Mouse (Mus musculus) limb, embryonic 15.5 days (tissue): Measurements from ENCODE around the gene Olfr1502. TPM values are rescaled to one million over a fixed set of nuclear protein-coding genes. Genes with fewer than 3 reads are reported as not detected.
"Not testable (repeated sequence)": the region's sequence is repeated elsewhere in the genome, so short reads cannot be mapped to it uniquely, and the experiment has no call there.

Experiments used
- ATAC-seq: fragments of 200-750 bp; cut with Nextera tagmentation; 2 replicates; pipeline ENCODE4 v1.8.0; 2017; ENCODE audit warnings: low read depth, moderate TSS enrichment; ENCODE audit not compliant: insufficient number of reproducible peaks, low FRiP score, low TSS enrichment
- H3K27ac ChIP-seq: fragments of 300-500 bp; sonication (generic); 2 replicates; pipeline ENCODE4 v1.5.1; 2015; ENCODE audit warnings: moderate library complexity, mild to moderate bottlenecking, inconsistent platforms
- H3K27me3 ChIP-seq: fragments of 300-500 bp; sonication (generic); 2 replicates; pipeline ENCODE4 v1.6.1; 2015; ENCODE audit warnings: inconsistent platforms
- H3K36me3 ChIP-seq: fragments of 300-500 bp; sonication (generic); 2 replicates; pipeline ENCODE4 v1.6.1; 2015; ENCODE audit warnings: inconsistent platforms
- H3K4me1 ChIP-seq: fragments of 300-500 bp; sonication (generic); 2 replicates; pipeline ENCODE4 v1.6.1; 2015; ENCODE audit warnings: inconsistent platforms
- H3K4me2 ChIP-seq: fragments of 300-500 bp; sonication (generic); 2 replicates; pipeline ENCODE4 v1.6.1; 2015; ENCODE audit warnings: mild to moderate bottlenecking, inconsistent platforms
- H3K4me3 ChIP-seq: fragments of 300-500 bp; sonication (generic); 2 replicates; pipeline ENCODE4 v1.5.1; 2015; ENCODE audit warnings: mild to moderate bottlenecking, inconsistent platforms
- H3K9ac ChIP-seq: fragments of 300-500 bp; sonication (generic); 2 replicates; pipeline ENCODE4 v1.6.1; 2015; ENCODE audit warnings: inconsistent platforms
- H3K9me3 ChIP-seq: fragments of 300-500 bp; sonication (generic); 2 replicates; pipeline ENCODE4 v1.6.1; 2016; ENCODE audit warnings: inconsistent platforms
- WGBS: fragments of 180-500 bp; shearing (Covaris S2); methylation state at CpG from one replicate; pipeline ENCODE4 v1.1.7; 2015; 5-methylcytosine and 5-hydroxymethylcytosine counted together
- polyA plus RNA-seq: library from polyadenylated mRNA; unstranded; fragments of >200 nt; fragmentation: Nextera tagmentation; extraction: Ambion mirVana; gene quantifications from 2 replicates; pipeline ENCODE4 v1.2.1, GENCODE M21; 2015

Olfr1502 gene
- polyA plus RNA-seq: not detected in 2 replicates

DNA sequence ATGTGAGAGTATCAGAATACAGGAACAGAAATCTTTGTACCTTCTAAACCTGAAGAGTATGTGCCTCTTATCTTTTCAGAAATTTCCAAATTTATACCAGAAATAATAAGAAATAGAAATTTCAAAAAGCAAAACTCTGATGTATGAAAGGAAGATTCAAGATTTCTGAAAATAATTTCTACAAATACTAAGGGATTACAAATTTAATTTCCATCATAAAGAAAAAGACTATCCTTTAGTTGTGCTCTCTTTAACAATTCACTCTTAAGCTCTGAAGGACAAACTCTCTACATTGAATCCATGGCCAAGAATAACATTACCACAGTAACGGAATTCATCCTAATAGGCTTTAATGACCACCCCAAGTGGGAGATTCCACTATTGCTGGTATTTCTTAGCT is at the start of gene Olfr1502:
TSS of gene Olfr1502 (plus strand) at position 301 of the 400 bp plus-strand sequence.
- no peak within 1 kb of the TSS for H3K4me2 ChIP-seq
- H3K9ac ChIP-seq: no peak within 1 kb of the TSS
- no peak for ATAC-seq
- H3K27me3 ChIP-seq: no peaks in the 10 kb centered on the region
- no peaks in the 10 kb centered on the region for H3K36me3 ChIP-seq
- no peak within 1 kb of the TSS for H3K4me3 ChIP-seq
- WGBS: 85% methylated on average over 1 of the region's 1 CpGs
- H3K9me3 ChIP-seq: no peaks in the 10 kb centered on the region
- no peaks in the 10 kb centered on the region for H3K4me1 ChIP-seq
- no peak within 1 kb of the TSS for H3K27ac ChIP-seq

DNA sequence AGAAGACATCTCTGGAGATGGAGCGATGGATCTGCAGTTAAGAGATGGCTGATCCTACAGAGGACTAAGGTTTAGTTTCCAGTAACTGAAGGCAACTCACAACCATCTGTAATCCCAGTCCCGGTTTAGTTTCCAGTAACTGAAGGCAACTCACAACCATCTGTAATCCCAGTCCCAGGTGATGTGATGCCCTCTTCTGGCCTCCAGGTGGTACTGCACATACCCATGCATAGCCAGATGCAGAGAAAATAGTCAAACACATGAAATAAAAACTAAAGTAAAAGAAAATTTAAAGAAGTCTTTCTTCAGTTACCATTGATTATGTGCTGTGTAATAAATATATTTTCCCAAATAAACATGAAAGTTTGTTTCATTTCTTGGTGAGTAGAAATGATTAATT is 48.8 kb upstream of the Olfr1502 start:
- WGBS: 58% methylated on average over 2 of the region's 2 CpGs
- no peak for ATAC-seq
- Histone ChIP-seq H3K4me3 (no peak overlapping the region), H3K27ac (no peak overlapping the region), H3K4me2 (no peak overlapping the region), H3K27me3 (no peaks in the 10 kb centered on the region), H3K9ac (no peak overlapping the region), H3K4me1 (no peaks in the 10 kb centered on the region), H3K9me3 (no peaks in the 10 kb centered on the region), H3K36me3 (no peaks in the 10 kb centered on the region)

DNA sequence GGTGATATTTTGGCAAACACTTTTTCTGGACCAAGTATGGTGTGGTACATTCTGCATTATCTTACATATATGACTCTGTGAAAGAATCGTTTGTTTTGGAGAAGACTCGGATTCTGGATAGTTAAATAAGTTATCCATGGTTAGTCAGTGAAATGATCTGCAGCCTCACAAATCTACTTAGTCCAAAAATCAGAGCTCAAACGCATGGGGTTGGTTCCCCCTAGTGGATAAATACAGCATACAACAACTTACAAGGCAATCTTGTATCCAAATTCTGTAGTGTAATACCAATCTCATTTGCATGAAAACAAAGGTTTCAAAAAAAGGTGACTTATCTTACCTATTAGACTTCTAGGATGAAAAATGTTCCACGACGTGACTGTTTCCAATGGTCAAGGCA is 42.8 kb upstream of the Olfr1502 start:
- H3K9ac ChIP-seq: no peak overlapping the region
- WGBS: 28% methylated on average over 5 of the region's 5 CpGs
- no peaks in the 10 kb centered on the region for H3K4me1 ChIP-seq
- no peak overlapping the region for H3K4me2 ChIP-seq
- no peak overlapping the region for H3K4me3 ChIP-seq
- H3K36me3 ChIP-seq: no peaks in the 10 kb centered on the region
- no peaks in the 10 kb centered on the region for H3K27me3 ChIP-seq
- H3K9me3 ChIP-seq: no peaks in the 10 kb centered on the region
- ATAC-seq: no peak
- H3K27ac ChIP-seq: no peak overlapping the region

DNA sequence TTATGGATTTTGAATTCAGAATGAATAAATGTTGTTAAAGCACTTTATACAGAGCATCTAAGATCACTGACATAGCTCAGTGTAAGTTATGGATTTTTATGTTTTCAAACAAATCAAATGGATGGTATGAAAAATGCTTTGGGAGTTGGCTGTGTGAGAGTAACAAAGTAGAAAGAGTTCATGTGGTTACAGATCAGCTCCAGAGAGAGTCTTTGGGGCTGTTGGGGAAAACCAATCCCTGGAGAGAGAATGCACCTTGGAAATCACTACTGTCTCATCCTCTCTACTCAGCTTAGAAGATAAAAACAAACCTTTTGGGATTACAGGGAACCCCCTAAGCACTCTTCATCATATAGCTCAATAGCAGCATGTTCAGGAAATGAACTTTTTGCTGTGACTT is 42.2 kb upstream of the Olfr1502 start, which contains the start of gene Olfr1499:
TSS of gene Olfr1499 (minus strand) at position 101 of the 400 bp plus-strand sequence.
- H3K4me1 ChIP-seq: no peaks in the 10 kb centered on the region
- H3K27me3 ChIP-seq: no peaks in the 10 kb centered on the region
- H3K27ac ChIP-seq: no peak within 1 kb of the TSS
- no peaks in the 10 kb centered on the region for H3K9me3 ChIP-seq
- no peak for ATAC-seq
- no peak within 1 kb of the TSS for H3K9ac ChIP-seq
- no peaks in the 10 kb centered on the region for H3K36me3 ChIP-seq
- no peak within 1 kb of the TSS for H3K4me2 ChIP-seq
- no peak within 1 kb of the TSS for H3K4me3 ChIP-seq

DNA sequence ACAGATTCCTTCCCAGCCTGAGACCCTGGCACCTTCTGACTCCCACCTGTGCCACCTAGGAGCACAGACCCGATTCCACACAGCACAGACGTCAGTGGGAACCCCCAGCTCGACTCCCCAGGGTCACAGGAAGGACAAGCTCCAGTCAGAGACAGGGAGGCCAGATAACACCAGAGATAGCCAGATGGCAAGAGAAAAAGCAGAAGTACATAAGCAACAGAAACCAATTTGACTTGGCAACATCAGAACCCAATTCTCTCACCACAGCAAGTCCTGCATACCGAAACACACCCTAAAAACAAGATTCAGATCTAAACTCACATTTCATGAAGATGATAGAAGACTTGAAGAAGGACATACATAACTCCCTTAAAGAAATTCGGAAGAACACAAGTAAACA is 40.7 kb upstream of the Olfr1502 start:
- Histone ChIP-seq H3K9ac (no peak overlapping the region), H3K4me3 (no peak overlapping the region), H3K36me3 (no peaks in the 10 kb centered on the region), H3K27me3 (no peaks in the 10 kb centered on the region), H3K9me3 (no peaks in the 10 kb centered on the region), H3K4me2 (no peak overlapping the region), H3K27ac (no peak overlapping the region), H3K4me1 (no peaks in the 10 kb centered on the region)
- ATAC-seq: no peak
- 59% methylated on average over 5 of the region's 5 CpGs for WGBS

DNA sequence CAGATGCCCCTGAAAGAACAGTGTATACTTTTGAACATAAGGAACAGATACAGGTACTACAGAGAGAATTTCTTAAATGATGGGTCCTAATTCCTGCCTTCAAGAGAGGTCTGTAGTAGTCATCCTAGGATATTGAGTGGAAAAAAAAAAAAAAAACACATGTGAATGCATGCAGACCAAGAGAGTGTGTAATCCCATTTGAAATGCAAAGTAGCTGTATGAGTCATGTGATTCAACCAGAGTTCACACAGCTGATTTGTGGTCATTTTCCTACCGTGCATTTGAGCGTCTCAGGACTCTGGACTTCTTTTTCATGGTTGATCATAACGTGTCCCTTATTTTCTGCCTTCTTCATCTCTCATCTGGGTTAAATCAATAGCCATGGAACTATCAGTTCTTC is 33.1 kb upstream of the Olfr1502 start:
- Histone ChIP-seq H3K9me3 (no peaks in the 10 kb centered on the region), H3K36me3 (no peaks in the 10 kb centered on the region), H3K4me2 (no peak overlapping the region), H3K4me3 (no peak overlapping the region), H3K9ac (no peak overlapping the region), H3K27me3 (no peaks in the 10 kb centered on the region), H3K4me1 (no peaks in the 10 kb centered on the region), H3K27ac (no peak overlapping the region)
- ATAC-seq: no peak
- 81% methylated on average over 3 of the region's 3 CpGs for WGBS

DNA sequence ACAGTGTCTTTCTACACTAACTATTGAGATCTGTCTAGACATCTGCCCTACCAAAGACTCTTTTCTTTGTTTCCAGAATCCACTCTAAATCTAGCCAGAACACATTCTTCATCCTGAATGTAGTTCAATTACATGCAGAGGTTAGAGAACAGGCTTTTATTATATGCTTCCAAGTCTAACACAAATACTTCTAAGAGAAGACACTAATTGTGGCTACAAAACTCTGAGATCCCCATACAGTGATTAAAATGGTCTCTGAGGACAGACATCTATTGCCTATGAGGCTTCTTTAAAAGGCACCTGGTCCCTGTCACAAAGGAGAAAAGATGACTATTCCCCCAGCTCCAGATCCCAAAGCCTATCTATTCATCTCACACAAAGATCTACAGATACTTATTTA is 31.2 kb upstream of the Olfr1502 start, which contains the start of gene Olfr1500:
TSS of gene Olfr1500 (minus strand) at position 101 of the 400 bp plus-strand sequence.
- Histone ChIP-seq H3K4me2 (no peak within 1 kb of the TSS), H3K9ac (no peak within 1 kb of the TSS), H3K4me1 (0 out of 2 replicates have a peak, but pooled peaks cover 2% of the 10 kb centered on the region), H3K9me3 (no peaks in the 10 kb centered on the region), H3K27ac (no peak within 1 kb of the TSS), H3K4me3 (no peak within 1 kb of the TSS), H3K36me3 (no peaks in the 10 kb centered on the region), H3K27me3 (no peaks in the 10 kb centered on the region)
- no peak for ATAC-seq

DNA sequence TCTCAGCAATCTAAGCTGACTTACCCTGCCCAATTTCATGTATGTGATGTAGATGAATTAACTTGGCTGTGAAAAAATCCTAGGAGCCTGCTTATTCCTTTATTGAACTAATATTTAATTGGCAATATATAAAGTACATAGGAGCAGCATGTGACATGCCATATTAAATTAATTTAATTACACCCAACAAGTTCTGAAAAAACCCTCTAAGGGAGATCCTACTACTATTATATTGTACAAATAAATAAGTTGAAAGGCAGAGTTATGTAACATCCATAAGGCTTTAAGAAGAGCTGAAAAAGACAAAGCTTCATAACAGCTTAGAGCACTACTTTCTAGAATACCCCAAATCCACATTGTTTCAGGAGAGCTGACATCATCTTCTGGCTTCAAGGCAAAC is 11.0 kb upstream of the Olfr1502 start, which contains the start of gene Olfr1501:
TSS of gene Olfr1501 (minus strand) at position 101 of the 400 bp plus-strand sequence.
- H3K9ac ChIP-seq, H3K9me3 ChIP-seq, H3K4me3 ChIP-seq, H3K4me2 ChIP-seq, ATAC-seq, H3K36me3 ChIP-seq, H3K27me3 ChIP-seq, H3K4me1 ChIP-seq, H3K27ac ChIP-seq: not testable (repeated sequence)

DNA sequence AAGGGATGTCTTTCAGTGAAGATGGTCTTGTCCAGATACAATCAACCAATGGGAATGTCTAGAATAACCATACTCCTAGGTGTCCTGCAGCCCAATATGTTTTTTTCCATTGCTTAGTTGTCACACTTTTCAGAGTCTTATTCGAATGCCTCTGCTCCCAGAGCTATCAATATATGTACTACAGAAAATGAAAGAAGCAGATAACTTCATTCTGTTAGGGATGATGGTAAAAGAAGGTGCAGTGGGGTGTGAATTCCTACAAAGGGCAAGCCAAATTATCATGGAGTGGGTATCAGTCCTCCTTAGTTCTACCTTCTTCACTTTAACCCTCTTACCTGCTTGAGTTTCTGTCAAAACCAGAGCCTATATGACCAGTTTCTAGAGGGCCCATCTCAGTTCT is 36.2 kb downstream of the Olfr1502 start, which contains the start of gene Olfr1504:
TSS of gene Olfr1504 (minus strand) at position 101 of the 400 bp plus-strand sequence.
- Histone ChIP-seq H3K36me3 (no peaks in the 10 kb centered on the region), H3K27ac (no peak within 1 kb of the TSS), H3K9ac (no peak within 1 kb of the TSS), H3K4me1 (no peaks in the 10 kb centered on the region), H3K4me3 (no peak within 1 kb of the TSS), H3K9me3 (no peaks in the 10 kb centered on the region), H3K27me3 (no peaks in the 10 kb centered on the region), H3K4me2 (no peak within 1 kb of the TSS)
- no peak for ATAC-seq
- 47% methylated on average over 1 of the region's 1 CpGs for WGBS

Other genes with a start within 250 kb of the Olfr1502 start
- gene Olfr1487, start 244.4 kb upstream of the Olfr1502 start, polyA plus RNA-seq: not detected in 2 replicates
- not detected in 2 replicates for gene Olfr1489, start 230.2 kb upstream of the Olfr1502 start, polyA plus RNA-seq
- gene Olfr1490, start 210.7 kb upstream of the Olfr1502 start, polyA plus RNA-seq: not detected in 2 replicates
- not detected in 2 replicates for gene Olfr1491, start 164.5 kb upstream of the Olfr1502 start, polyA plus RNA-seq
- not detected in 2 replicates for gene Olfr1493-ps1, start 138.5 kb upstream of the Olfr1502 start, polyA plus RNA-seq
- gene Olfr1494, start 122.1 kb upstream of the Olfr1502 start, polyA plus RNA-seq: not detected in 2 replicates
- gene Olfr1495, start 97.2 kb upstream of the Olfr1502 start, polyA plus RNA-seq: not detected in 2 replicates
- gene Olfr1496, start 83.9 kb upstream of the Olfr1502 start, polyA plus RNA-seq: not detected in 2 replicates
- gene Olfr1497, start 63.6 kb upstream of the Olfr1502 start, polyA plus RNA-seq: not detected in 2 replicates
- not detected in 2 replicates for gene Olfr1499, start 42.3 kb upstream of the Olfr1502 start, polyA plus RNA-seq
- gene Olfr1500, start 31.3 kb upstream of the Olfr1502 start, polyA plus RNA-seq: not detected in 2 replicates
- not detected in 2 replicates for gene Olfr1501, start 11.1 kb upstream of the Olfr1502 start, polyA plus RNA-seq
- gene Olfr1504, start 36.1 kb downstream of the Olfr1502 start, polyA plus RNA-seq: not detected in 2 replicates
- gene Olfr1505, start 51.7 kb downstream of the Olfr1502 start, polyA plus RNA-seq: not detected in 2 replicates